Mouse (Mus musculus) thymus, postnatal 0 days (tissue): Measurements from ENCODE around the gene Borcs5. TPM values are rescaled to one million over a fixed set of nuclear protein-coding genes. Genes with fewer than 3 reads are reported as not detected.

Source experiments
- DNase-seq: peaks from one replicate; pipeline ENCODE4 v3.0.0-alpha.2; 2015; ENCODE audit warnings: low spot score
- polyA plus RNA-seq: library from polyadenylated mRNA; unstranded; fragments of >200 nt; fragmentation: Nextera tagmentation; extraction: Ambion mirVana; gene quantifications from 2 replicates; pipeline ENCODE4 v1.2.1, GENCODE M21; 2015

Gene Borcs5
- polyA plus RNA-seq, 1 experiment from 2014 or later, result 27.1 TPM

- DNase-seq, result no peak
These were observed 74.6 kb downstream of the Borcs5 start for GRCm38 (mm10) chr6:134713897-134714296.

- DNase-seq, result no peak
These were observed 76.9 kb downstream of the Borcs5 start for GRCm38 (mm10) chr6:134716168-134716587.

GRCm38 (mm10) chr6:134717886-134718667 lies 78.8 kb downstream of the Borcs5 start:
- no peak for DNase-seq

- no peak for DNase-seq
These were observed 79.4 kb downstream of the Borcs5 start for GRCm38 (mm10) chr6:134718668-134719065.

- DNase-seq, result no peak
These were observed 79.8 kb downstream of the Borcs5 start for GRCm38 (mm10) chr6:134719156-134719555.

GRCm38 (mm10) chr6:134720150-134720549 lies 80.8 kb downstream of the Borcs5 start:
- no peak for DNase-seq

GRCm38 (mm10) chr6:134721729-134722269 lies 82.5 kb downstream of the Borcs5 start:
- no peak for DNase-seq

- no peak for DNase-seq
These were observed 83.6 kb downstream of the Borcs5 start for GRCm38 (mm10) chr6:134722906-134723305.

GRCm38 (mm10) chr6:134723326-134723725 lies 84.0 kb downstream of the Borcs5 start:
- no peak for DNase-seq

GRCm38 (mm10) chr6:134723833-134724553 lies 84.7 kb downstream of the Borcs5 start:
- no peak for DNase-seq

GRCm38 (mm10) chr6:134725406-134725805 lies 86.1 kb downstream of the Borcs5 start:
- no peak for DNase-seq

- no peak for DNase-seq
These were observed 91.7 kb downstream of the Borcs5 start for GRCm38 (mm10) chr6:134730978-134731377.

GRCm38 (mm10) chr6:134732813-134733212 lies 93.5 kb downstream of the Borcs5 start:
- no peak for DNase-seq

GRCm38 (mm10) chr6:134733800-134734221 lies 94.5 kb downstream of the Borcs5 start:
- DNase-seq, result no peak

- no peak for DNase-seq
These were observed 97.5 kb downstream of the Borcs5 start for GRCm38 (mm10) chr6:134736853-134737252.

- DNase-seq, result no peak
These were observed 104.3 kb downstream of the Borcs5 start for GRCm38 (mm10) chr6:134743568-134743967.

- DNase-seq, result no peak
These were observed 106.6 kb downstream of the Borcs5 start for GRCm38 (mm10) chr6:134745876-134746275.

- DNase-seq, result no peak
These were observed 108.8 kb downstream of the Borcs5 start for GRCm38 (mm10) chr6:134748126-134748525.

GRCm38 (mm10) chr6:134751087-134751486 lies 111.8 kb downstream of the Borcs5 start:
- DNase-seq, result no peak

- peak; percentile 23 for DNase-seq
These were observed 112.8 kb downstream of the Borcs5 start for GRCm38 (mm10) chr6:134751883-134752647.

GRCm38 (mm10) chr6:134753412-134753811 lies 114.1 kb downstream of the Borcs5 start:
- no peak for DNase-seq
